9 mouse cellular contexts compared by ENCODE assay signal in the genomic region with DNA sequence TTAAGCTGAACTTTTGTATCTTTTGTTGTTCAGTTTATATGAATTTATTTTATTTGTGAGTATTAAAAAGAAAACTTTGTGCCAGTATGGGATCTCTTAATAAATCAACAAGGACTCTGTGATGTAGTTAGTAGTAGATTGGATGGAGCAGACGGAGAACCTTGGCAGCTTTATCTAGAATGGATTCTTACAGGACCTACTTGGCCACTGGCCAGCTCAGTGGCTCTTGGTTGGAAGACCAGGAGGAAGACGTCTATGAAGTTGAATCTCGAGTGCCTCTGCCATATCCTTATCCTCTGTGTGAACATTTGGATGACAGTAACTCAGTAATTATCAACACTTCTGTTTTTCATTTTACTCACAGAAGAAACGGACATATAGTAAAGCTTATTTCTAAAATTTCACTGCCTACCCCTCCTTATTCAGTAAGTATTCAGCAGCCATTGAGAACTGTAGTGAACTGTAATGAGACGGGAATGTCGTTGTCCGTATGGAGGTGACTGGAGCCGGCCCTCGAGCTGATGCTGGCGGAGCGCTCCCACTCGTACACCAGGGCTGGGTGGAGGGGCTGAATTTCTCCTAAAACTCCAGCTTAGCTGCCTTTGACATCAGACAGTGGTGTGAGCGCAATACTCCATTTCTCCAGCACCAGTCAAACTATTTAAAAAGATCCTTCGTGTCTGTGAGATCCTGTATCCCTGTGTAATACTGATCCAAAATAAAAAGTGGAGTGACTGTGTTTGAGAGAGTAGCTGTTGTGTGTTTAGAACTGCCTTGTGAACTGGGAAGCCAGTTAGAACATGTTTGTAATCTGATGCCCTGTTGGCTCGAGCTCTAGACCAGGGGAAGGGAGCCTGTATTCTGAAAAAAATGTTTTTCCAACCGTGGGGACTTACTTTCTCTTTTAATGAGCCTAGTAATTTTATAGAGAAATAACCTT.
DNase-seq lines count a peak whose midpoint lies in the region; ATAC-seq and TF ChIP-seq lines count a peak whose summit lies in the region.
"Had no signal": no experiment of that assay in that cellular context is flagged by ENCODE, and none has a peak within 500 bp of the region (broad histone marks: within the 10 kb centered on the region; RNA-seq: fewer than 3 reads in every experiment).

No protein-coding gene starts in this region.

- H3K9me3 ChIP-seq in midbrain, embryonic 11.5 days (ENCODE audit: control insufficient read depth, low read length) = no peaks in the 10 kb centered on the region
- H3K9me3 ChIP-seq in midbrain, embryonic 13.5 days = no peaks in the 10 kb centered on the region
- H3K9me3 ChIP-seq in stomach, postnatal 0 days (ENCODE audit: control insufficient read depth, low read length) = no peaks in the 10 kb centered on the region

- H3K9ac ChIP-seq in midbrain, embryonic 11.5 days (ENCODE audit: low read length) = no peak overlapping the region
- no peak overlapping the region for H3K9ac ChIP-seq in midbrain, embryonic 13.5 days (replicated peaks)
- 0 out of 2 replicates have a peak overlapping the region, but pooled peaks have one; percentile 13 for H3K9ac ChIP-seq in stomach, postnatal 0 days (ENCODE audit: low read length)
- H3K9ac ChIP-seq: liver, embryonic 14.5 days had no signal

- no peak overlapping the region for H3K4me2 ChIP-seq in midbrain, embryonic 11.5 days
- H3K4me2 ChIP-seq in midbrain, embryonic 13.5 days (replicated peaks) = no peak overlapping the region
- peak overlapping the region; percentile 41 for H3K4me2 ChIP-seq in stomach, postnatal 0 days (replicated peaks; ENCODE audit: low read depth)

- intact Hi-C loops in left cerebral cortex, postnatal 36 days (cut with DNase I) = no loop called here

- H3K4me3 ChIP-seq in midbrain, embryonic 11.5 days (ENCODE audit: low read depth, low read length) = no peak overlapping the region
- no peak overlapping the region for H3K4me3 ChIP-seq in midbrain, embryonic 13.5 days (replicated peaks)
- 0 out of 2 replicates have a peak overlapping the region, but pooled peaks have one; percentile 12 for H3K4me3 ChIP-seq in stomach, postnatal 0 days (ENCODE audit: low read depth, low read length)

- TF ChIP-seq EP300 in stomach, postnatal 0 days (optimal IDR thresholded peaks at IDR 0.05) = no peak

- no peak overlapping the region for H3K27ac ChIP-seq in midbrain, embryonic 11.5 days (ENCODE audit: low read depth, low read length)
- H3K27ac ChIP-seq in midbrain, embryonic 13.5 days = no peak overlapping the region
- H3K27ac ChIP-seq in stomach, postnatal 0 days (replicated peaks) = peak overlapping the region; percentile 78
- H3K27ac ChIP-seq: liver, embryonic 14.5 days had no signal

- H3K27me3 ChIP-seq in midbrain, embryonic 11.5 days (ENCODE audit: control insufficient read depth, insufficient read depth, low read length) = no peaks in the 10 kb centered on the region
- H3K27me3 ChIP-seq in midbrain, embryonic 13.5 days = no peaks in the 10 kb centered on the region
- no peaks in the 10 kb centered on the region for H3K27me3 ChIP-seq in stomach, postnatal 0 days (ENCODE audit: control insufficient read depth, insufficient read depth, low read length)

- WGBS in midbrain, embryonic 11.5 days = 82% methylated on average over 16 of the region's 16 CpGs
- WGBS in midbrain, embryonic 13.5 days = 88% methylated on average over 16 of the region's 16 CpGs
- WGBS in stomach, postnatal 0 days = 44% methylated on average over 16 of the region's 16 CpGs

- no peak for ATAC-seq in midbrain, embryonic 11.5 days (ENCODE audit: low FRiP score)
- ATAC-seq in midbrain, embryonic 13.5 days = no peak
- 0 out of 2 replicates have a peak, but pooled peaks have one; percentile 60 for ATAC-seq in stomach, postnatal 0 days (ENCODE audit: low FRiP score, low TSS enrichment)

- no peaks in the 10 kb centered on the region for H3K36me3 ChIP-seq in midbrain, embryonic 11.5 days (ENCODE audit: control insufficient read depth, insufficient read depth, low read length)
- H3K36me3 ChIP-seq in midbrain, embryonic 13.5 days = peaks cover 38% of the 10 kb centered on the region
- 0 out of 2 replicates have a peak, but pooled peaks cover 2% of the 10 kb centered on the region for H3K36me3 ChIP-seq in stomach, postnatal 0 days (ENCODE audit: control insufficient read depth, insufficient read depth, low read length)

- DNase-seq in midbrain, embryonic 11.5 days (ENCODE audit: low spot score, missing footprints) = peak; percentile 61
- DNase-seq in cerebellum, adult 9-10 months = peak; percentile 66
- peak; percentile 47 for DNase-seq in heart, adult 8-10 months (ENCODE audit: low spot score)
- DNase-seq in kidney, postnatal 14 days = peak; percentile 53
- DNase-seq in stomach, postnatal 0 days (ENCODE audit: low spot score) = peak; percentile 33
- no peak for DNase-seq in left cerebral cortex, postnatal 36 days (ENCODE audit: low spot score in 2 of 2)
- DNase-seq in thymus, postnatal 25 days = no peak

- H3K4me1 ChIP-seq in midbrain, embryonic 11.5 days (ENCODE audit: control insufficient read depth, insufficient read depth, low read length) = no peaks in the 10 kb centered on the region
- no peaks in the 10 kb centered on the region for H3K4me1 ChIP-seq in midbrain, embryonic 13.5 days (replicated peaks)
- no peaks in the 10 kb centered on the region for H3K4me1 ChIP-seq in stomach, postnatal 0 days (replicated peaks; ENCODE audit: control insufficient read depth, insufficient read depth)

- no peak for TF ChIP-seq CTCF in stomach, postnatal 0 days (IDR thresholded peaks at IDR 0.05; ENCODE audit: low read depth)

Comparison
In these comparisons a context has a peak if more than half of its experiments do, and no peak if none do; other contexts are left out.
1. DNase-seq: peak in midbrain, embryonic 11.5 days (single experiment), cerebellum, adult 9-10 months (single experiment), heart, adult 8-10 months (single experiment), kidney, postnatal 14 days (single experiment) and stomach, postnatal 0 days (single experiment); none in left cerebral cortex, postnatal 36 days (0 of 2) and thymus, postnatal 25 days (single experiment).